ENCODE assay signal across 10 mouse cellular contexts in genomic region chr11:119300986-119301385, GRCm38 (mm10). TPM values are rescaled to one million over a fixed set of nuclear protein-coding genes. Genes with fewer than 3 reads are reported as not detected.
A peak's percentile ranks its signal among the peaks of the same experiment; 100 is the strongest.
DNase-seq lines count a peak whose midpoint lies in the region; ATAC-seq and TF ChIP-seq lines count a peak whose summit lies in the region.
"Had no signal": no experiment of that assay in that cellular context is flagged by ENCODE, and none has a peak within 500 bp of the region (broad histone marks: within the 10 kb centered on the region; RNA-seq: fewer than 3 reads in every experiment).

No protein-coding gene starts in this region.

- peak overlapping the region; percentile 88 for H3K4me2 ChIP-seq in forebrain, embryonic 11.5 days (ENCODE audit: low read depth, low read length, severe bottlenecking)
- H3K4me2 ChIP-seq in forebrain, embryonic 15.5 days (replicated peaks): no peak overlapping the region
- H3K4me2 ChIP-seq in stomach, embryonic 15.5 days: peak overlapping the region; percentile 89
- no peak overlapping the region for H3K4me2 ChIP-seq in stomach, postnatal 0 days (replicated peaks; ENCODE audit: low read depth)
- H3K4me2 ChIP-seq in liver, embryonic 14.5 days (ENCODE audit: low read depth): peak overlapping the region; percentile 95

- H3K4me3 ChIP-seq in forebrain, embryonic 11.5 days (ENCODE audit: low read depth, low read length): peak overlapping the region; percentile 93; the same call in 1 of the 2 replicates
- no peak overlapping the region for H3K4me3 ChIP-seq in forebrain, embryonic 15.5 days
- no peak overlapping the region for H3K4me3 ChIP-seq in stomach, embryonic 15.5 days (replicated peaks)
- H3K4me3 ChIP-seq in stomach, postnatal 0 days (ENCODE audit: low read depth, low read length): no peak overlapping the region
- H3K4me3 ChIP-seq in liver, embryonic 14.5 days (ENCODE audit: insufficient read depth in 1 of 2, low read depth in 2 of 2, low read length in 2 of 2): peak overlapping the region in 1 of 2 experiments; percentile 75; a peak in 2 of 4 replicates

- peaks cover 7% of the 10 kb centered on the region; the same call in 1 of the 2 replicates for H3K36me3 ChIP-seq in forebrain, embryonic 11.5 days (ENCODE audit: control insufficient read depth, insufficient read depth, low read length)
- peaks cover 18% of the 10 kb centered on the region for H3K36me3 ChIP-seq in forebrain, embryonic 15.5 days
- peaks cover 11% of the 10 kb centered on the region for H3K36me3 ChIP-seq in stomach, embryonic 15.5 days
- peaks cover 17% of the 10 kb centered on the region for H3K36me3 ChIP-seq in stomach, postnatal 0 days (ENCODE audit: control insufficient read depth, insufficient read depth, low read length)
- H3K36me3 ChIP-seq in liver, embryonic 14.5 days (replicated peaks; ENCODE audit: control insufficient read depth, insufficient read depth, low read depth): peaks cover 23% of the 10 kb centered on the region

- H3K27me3 ChIP-seq in forebrain, embryonic 11.5 days (ENCODE audit: control insufficient read depth, insufficient read depth, low read length): no peaks in the 10 kb centered on the region
- H3K27me3 ChIP-seq in forebrain, embryonic 15.5 days: no peaks in the 10 kb centered on the region
- no peaks in the 10 kb centered on the region for H3K27me3 ChIP-seq in stomach, embryonic 15.5 days (replicated peaks)
- no peaks in the 10 kb centered on the region for H3K27me3 ChIP-seq in stomach, postnatal 0 days (ENCODE audit: control insufficient read depth, insufficient read depth, low read length)
- no peaks in the 10 kb centered on the region for H3K27me3 ChIP-seq in liver, embryonic 14.5 days (ENCODE audit: control insufficient read depth, insufficient read depth, low read length)

- peak overlapping the region; percentile 96; the same call in 1 of the 2 replicates for H3K9ac ChIP-seq in forebrain, embryonic 11.5 days (ENCODE audit: low read length)
- H3K9ac ChIP-seq in forebrain, embryonic 15.5 days (replicated peaks): no peak overlapping the region
- no peak overlapping the region for H3K9ac ChIP-seq in stomach, embryonic 15.5 days
- H3K9ac ChIP-seq in stomach, postnatal 0 days (ENCODE audit: low read length): no peak overlapping the region
- peak overlapping the region; percentile 87; the same call in 1 of the 2 replicates for H3K9ac ChIP-seq in liver, embryonic 14.5 days (replicated peaks)

- H3K27ac ChIP-seq in forebrain, embryonic 11.5 days (ENCODE audit: low read depth, low read length): peak overlapping the region; percentile 97; the same call in 1 of the 2 replicates
- no peak overlapping the region for H3K27ac ChIP-seq in forebrain, embryonic 15.5 days (replicated peaks)
- H3K27ac ChIP-seq in stomach, embryonic 15.5 days: no peak overlapping the region
- H3K27ac ChIP-seq in stomach, postnatal 0 days (replicated peaks): no peak overlapping the region; the same call in 1 of the 2 replicates
- H3K27ac ChIP-seq in liver, embryonic 14.5 days: no peak overlapping the region

- H3K4me1 ChIP-seq in forebrain, embryonic 11.5 days (replicated peaks; ENCODE audit: control insufficient read depth, insufficient read depth, low read length): peaks cover 9% of the 10 kb centered on the region
- H3K4me1 ChIP-seq in forebrain, embryonic 15.5 days: peaks cover 26% of the 10 kb centered on the region
- peaks cover 12% of the 10 kb centered on the region for H3K4me1 ChIP-seq in stomach, embryonic 15.5 days
- peaks cover 4% of the 10 kb centered on the region for H3K4me1 ChIP-seq in stomach, postnatal 0 days (replicated peaks; ENCODE audit: control insufficient read depth, insufficient read depth)
- peaks cover 2 to 10% of the 10 kb centered on the region in 2 experiments; a peak in 3 of 4 replicates for H3K4me1 ChIP-seq in liver, embryonic 14.5 days (replicated peaks; ENCODE audit: control insufficient read depth in 2 of 2, insufficient read depth in 2 of 2, low read length in 1 of 2)

- 44% methylated on average over 2 of the region's 2 CpGs for WGBS in forebrain, embryonic 11.5 days
- WGBS in forebrain, embryonic 15.5 days: 15% methylated on average over 2 of the region's 2 CpGs
- WGBS in stomach, embryonic 15.5 days: 23% methylated on average over 2 of the region's 2 CpGs
- 23% methylated on average over 2 of the region's 2 CpGs for WGBS in stomach, postnatal 0 days
- 22% methylated on average over 2 of the region's 2 CpGs for WGBS in liver, embryonic 14.5 days (ENCODE audit: insufficient replicate concordance)

- TF ChIP-seq EP300 in stomach, postnatal 0 days (optimal IDR thresholded peaks at IDR 0.05): no peak
- TF ChIP-seq EP300 in liver, embryonic 14.5 days (IDR thresholded peaks at IDR 0.05; ENCODE audit: low read depth): no peak

- ATAC-seq in forebrain, embryonic 11.5 days (replicated peaks; ENCODE audit: low FRiP score): no peak
- no peak for ATAC-seq in forebrain, embryonic 15.5 days (replicated peaks)
- no peak for ATAC-seq in stomach, embryonic 15.5 days (ENCODE audit: insufficient read depth, low FRiP score, low read depth)
- ATAC-seq in stomach, postnatal 0 days (ENCODE audit: low FRiP score, low TSS enrichment): no peak
- no peak for ATAC-seq in liver, embryonic 14.5 days (ENCODE audit: insufficient read depth)

- H3K9me3 ChIP-seq in forebrain, embryonic 11.5 days (ENCODE audit: control insufficient read depth, low read length): no peaks in the 10 kb centered on the region
- no peaks in the 10 kb centered on the region for H3K9me3 ChIP-seq in forebrain, embryonic 15.5 days
- H3K9me3 ChIP-seq in stomach, embryonic 15.5 days: no peaks in the 10 kb centered on the region
- no peaks in the 10 kb centered on the region for H3K9me3 ChIP-seq in stomach, postnatal 0 days (ENCODE audit: control insufficient read depth, low read length)
- H3K9me3 ChIP-seq in liver, embryonic 14.5 days (ENCODE audit: control insufficient read depth, low read length): no peaks in the 10 kb centered on the region

- no peak for DNase-seq in forebrain, embryonic 11.5 days (ENCODE audit: low spot score)
- DNase-seq in stomach, postnatal 0 days (ENCODE audit: low spot score): no peak
- DNase-seq in liver, embryonic 14.5 days (ENCODE audit: low read depth in 3 of 3, low spot score in 3 of 3): no peak
- no peak for DNase-seq in adrenal gland, postnatal 10 days
- no peak for DNase-seq in adrenal gland, adult (ENCODE audit: inconsistent age in 2 of 2, low spot score in 1 of 2)
- no peak for DNase-seq in urinary bladder, postnatal 4 days (ENCODE audit: low spot score in 2 of 2)
- DNase-seq: cerebellum, postnatal 10 days had no signal

- TF ChIP-seq CTCF in stomach, postnatal 0 days (IDR thresholded peaks at IDR 0.05; ENCODE audit: low read depth): no peak
- TF ChIP-seq CTCF in liver, embryonic 14.5 days (IDR thresholded peaks at IDR 0.05; ENCODE audit: low read depth): no peak

RNA-seq across cellular contexts. Expression of gene Eif4a3, which starts 1.1 kb away (rescaled TPM):
- 409 and 463 TPM in 2 replicates for polyA plus RNA-seq in forebrain, embryonic 11.5 days (2014; fragmentation: Nextera tagmentation; extraction: Ambion mirVana)
- 302 and 313 TPM in 2 replicates for polyA plus RNA-seq in forebrain, embryonic 15.5 days (2015; fragmentation: Nextera tagmentation; extraction: Ambion mirVana)
- polyA plus RNA-seq in stomach, embryonic 15.5 days (2015; fragmentation: Nextera tagmentation; extraction: Ambion mirVana): 299 and 315 TPM in 2 replicates
- polyA plus RNA-seq in stomach, postnatal 0 days (2015; fragmentation: Nextera tagmentation; extraction: Ambion mirVana): 183 and 197 TPM in 2 replicates
- polyA plus RNA-seq in liver, embryonic 14.5 days (2012; rRNA removed): 67.7 and 95.8 TPM in 2 replicates
- polyA plus RNA-seq in liver, embryonic 14.5 days (2014; fragmentation: Nextera tagmentation; extraction: Ambion mirVana): 160 and 170 TPM in 2 replicates
- 100 to 1,000 TPM; 147 to 153 TPM for total RNA-seq in adrenal gland, postnatal 10 days (2021)

RNA-seq across cellular contexts. Expression of gene Card14, which starts 6.6 kb away (rescaled TPM):
- 0.15 TPM in 1 of 2 replicates, not detected in the other for polyA plus RNA-seq in forebrain, embryonic 11.5 days (2014; fragmentation: Nextera tagmentation; extraction: Ambion mirVana)
- 0.09 and 0.18 TPM in 2 replicates for polyA plus RNA-seq in forebrain, embryonic 15.5 days (2015; fragmentation: Nextera tagmentation; extraction: Ambion mirVana)
- polyA plus RNA-seq in stomach, embryonic 15.5 days (2015; fragmentation: Nextera tagmentation; extraction: Ambion mirVana): 1.8 and 2.0 TPM in 2 replicates
- polyA plus RNA-seq in stomach, postnatal 0 days (2015; fragmentation: Nextera tagmentation; extraction: Ambion mirVana): 1.8 and 1.9 TPM in 2 replicates
- 0.17 and 0.21 TPM in 2 replicates for polyA plus RNA-seq in liver, embryonic 14.5 days (2012; rRNA removed)
- 0.18 and 0.23 TPM in 2 replicates for polyA plus RNA-seq in liver, embryonic 14.5 days (2014; fragmentation: Nextera tagmentation; extraction: Ambion mirVana)
- total RNA-seq in adrenal gland, postnatal 10 days (2021): under 1 TPM; 0.30 to 0.33 TPM
- total RNA-seq: granulocyte monocyte progenitor cell, adult 5-6 weeks had no signal

RNA-seq across cellular contexts. Expression of gene Gaa, which starts 33.3 kb away (rescaled TPM):
- 28.4 and 28.7 TPM in 2 replicates for polyA plus RNA-seq in forebrain, embryonic 11.5 days (2014; fragmentation: Nextera tagmentation; extraction: Ambion mirVana)
- polyA plus RNA-seq in forebrain, embryonic 15.5 days (2015; fragmentation: Nextera tagmentation; extraction: Ambion mirVana): 43.9 and 49.8 TPM in 2 replicates
- polyA plus RNA-seq in stomach, embryonic 15.5 days (2015; fragmentation: Nextera tagmentation; extraction: Ambion mirVana): 62.6 and 64.3 TPM in 2 replicates
- polyA plus RNA-seq in stomach, postnatal 0 days (2015; fragmentation: Nextera tagmentation; extraction: Ambion mirVana): 30.8 and 35.5 TPM in 2 replicates
- 14.7 and 18.8 TPM in 2 replicates for polyA plus RNA-seq in liver, embryonic 14.5 days (2012; rRNA removed)
- 11.8 and 14.7 TPM in 2 replicates for polyA plus RNA-seq in liver, embryonic 14.5 days (2014; fragmentation: Nextera tagmentation; extraction: Ambion mirVana)
- total RNA-seq in adrenal gland, postnatal 10 days (2021): 10 to 100 TPM; 78.0 to 81.5 TPM

RNA-seq across cellular contexts. Expression of gene Sgsh, which starts 54.4 kb away (rescaled TPM):
- 6.6 and 7.3 TPM in 2 replicates for polyA plus RNA-seq in forebrain, embryonic 11.5 days (2014; fragmentation: Nextera tagmentation; extraction: Ambion mirVana)
- 3.0 and 3.7 TPM in 2 replicates for polyA plus RNA-seq in forebrain, embryonic 15.5 days (2015; fragmentation: Nextera tagmentation; extraction: Ambion mirVana)
- 8.2 and 8.3 TPM in 2 replicates for polyA plus RNA-seq in stomach, embryonic 15.5 days (2015; fragmentation: Nextera tagmentation; extraction: Ambion mirVana)
- 6.7 and 7.7 TPM in 2 replicates for polyA plus RNA-seq in stomach, postnatal 0 days (2015; fragmentation: Nextera tagmentation; extraction: Ambion mirVana)
- 1.2 and 1.3 TPM in 2 replicates for polyA plus RNA-seq in liver, embryonic 14.5 days (2012; rRNA removed)
- polyA plus RNA-seq in liver, embryonic 14.5 days (2014; fragmentation: Nextera tagmentation; extraction: Ambion mirVana): 1.3 and 2.2 TPM in 2 replicates
- total RNA-seq in adrenal gland, postnatal 10 days (2021): 10 to 100 TPM; 11.6 to 15.9 TPM

RNA-seq across cellular contexts. Expression of gene Slc26a11, which starts 54.4 kb away (rescaled TPM):
- polyA plus RNA-seq in forebrain, embryonic 11.5 days (2014; fragmentation: Nextera tagmentation; extraction: Ambion mirVana): 7.2 and 7.9 TPM in 2 replicates
- 3.5 and 3.9 TPM in 2 replicates for polyA plus RNA-seq in forebrain, embryonic 15.5 days (2015; fragmentation: Nextera tagmentation; extraction: Ambion mirVana)
- 9.2 and 9.9 TPM in 2 replicates for polyA plus RNA-seq in stomach, embryonic 15.5 days (2015; fragmentation: Nextera tagmentation; extraction: Ambion mirVana)
- polyA plus RNA-seq in stomach, postnatal 0 days (2015; fragmentation: Nextera tagmentation; extraction: Ambion mirVana): 3.6 and 4.7 TPM in 2 replicates
- 1.2 TPM in 2 replicates for polyA plus RNA-seq in liver, embryonic 14.5 days (2012; rRNA removed)
- 1.1 and 1.2 TPM in 2 replicates for polyA plus RNA-seq in liver, embryonic 14.5 days (2014; fragmentation: Nextera tagmentation; extraction: Ambion mirVana)
- 1 to 10 TPM; 6.3 to 6.6 TPM for total RNA-seq in adrenal gland, postnatal 10 days (2021)

Comparison
In these comparisons a context has a peak if more than half of its experiments do, and no peak if none do; other contexts are left out.
1. H3K4me2 ChIP-seq: peak in forebrain, embryonic 11.5 days (single experiment), stomach, embryonic 15.5 days (single experiment) and liver, embryonic 14.5 days (single experiment); none in forebrain, embryonic 15.5 days (single experiment) and stomach, postnatal 0 days (single experiment).
2. H3K9ac ChIP-seq: peak in forebrain, embryonic 11.5 days (single experiment) and liver, embryonic 14.5 days (single experiment); none in forebrain, embryonic 15.5 days (single experiment), stomach, embryonic 15.5 days (single experiment) and stomach, postnatal 0 days (single experiment).